Mouse (Mus musculus) stomach, postnatal 0 days (tissue): ENCODE results near the gene Ldlrad3.

Experiments
- CTCF ChIP-seq: IDR thresholded peaks from 2 replicates; pipeline ENCODE4 v1.5.1; 2016; ENCODE audit warnings: antibody characterized with exemption, low read depth, mild to moderate bottlenecking, moderate library complexity
- EP300 ChIP-seq: optimal IDR thresholded peaks from 2 replicates; pipeline ENCODE3; 2016; ENCODE audit warnings: antibody characterized with exemption

- TF ChIP-seq EP300 (no peak), CTCF (no peak)
Observed at GRCm38 (mm10) chr2:101906379-101906690, 279.9 kb downstream of the Ldlrad3 start.
